Mouse (Mus musculus): ENCODE results near the gene Samd7. TPM values are rescaled to one million over a fixed set of nuclear protein-coding genes. Genes with fewer than 3 reads are reported as not detected.

Samd7 gene
- polyA plus RNA-seq, 1 experiment: not detected

GRCm38 (mm10) chr3:30764877-30765276 is 18.8 kb downstream of the Samd7 start:
- DNase-seq (ENCODE audit: low read depth): no peak

GRCm38 (mm10) chr3:30765311-30766027 is 19.4 kb downstream of the Samd7 start:
- no peak for DNase-seq (ENCODE audit: low read depth)

- no peak for DNase-seq (ENCODE audit: low read depth)
These were observed 20.1 kb downstream of the Samd7 start for GRCm38 (mm10) chr3:30766177-30766576.

- no peak for DNase-seq (ENCODE audit: low read depth)
These were observed 21.2 kb downstream of the Samd7 start for GRCm38 (mm10) chr3:30767271-30767670.

- DNase-seq (ENCODE audit: low read depth): no peak
These were observed 23.8 kb downstream of the Samd7 start for GRCm38 (mm10) chr3:30769755-30770515.

- DNase-seq (ENCODE audit: low read depth): no peak
These were observed 25.5 kb downstream of the Samd7 start for GRCm38 (mm10) chr3:30771560-30771959.

GRCm38 (mm10) chr3:30772631-30773030 is 26.5 kb downstream of the Samd7 start:
- DNase-seq (ENCODE audit: low read depth): no peak

- no peak for DNase-seq (ENCODE audit: low read depth)
These were observed 28.6 kb downstream of the Samd7 start for GRCm38 (mm10) chr3:30774677-30775076.

GRCm38 (mm10) chr3:30777984-30778383 is 31.9 kb downstream of the Samd7 start:
- no peak for DNase-seq (ENCODE audit: low read depth)

GRCm38 (mm10) chr3:30788531-30788930 is 42.4 kb downstream of the Samd7 start:
- DNase-seq (ENCODE audit: low read depth): no peak

GRCm38 (mm10) chr3:30792737-30793402 is 46.8 kb downstream of the Samd7 start, which contains the start of gene Sec62:
Gene Sec62 (plus strand): TSS chr3:30792875.
- DNase-seq (ENCODE audit: low read depth): peak; percentile 27

GRCm38 (mm10) chr3:30793403-30794221 is 47.5 kb downstream of the Samd7 start:
- DNase-seq (ENCODE audit: low read depth): no peak

GRCm38 (mm10) chr3:30802171-30802570 is 56.1 kb downstream of the Samd7 start:
- DNase-seq (ENCODE audit: low read depth): no peak

GRCm38 (mm10) chr3:30812881-30813280 is 66.8 kb downstream of the Samd7 start:
- no peak for DNase-seq (ENCODE audit: low read depth)

Other genes with a start within 250 kb of the Samd7 start
- gene Mecom, start 198.3 kb upstream of the Samd7 start, polyA plus RNA-seq (2012; rRNA removed): 3.5 and 3.7 TPM in 2 replicates
- gene Actrt3, start 146.4 kb upstream of the Samd7 start, polyA plus RNA-seq (2012; rRNA removed): 0.15 TPM in 1 of 2 replicates, not detected in the other
- gene Mynn, start 144.2 kb upstream of the Samd7 start, polyA plus RNA-seq (2012; rRNA removed): 11.1 and 14.6 TPM in 2 replicates
- 0.41 and 0.56 TPM in 2 replicates for gene Lrriq4, start 101.8 kb upstream of the Samd7 start, polyA plus RNA-seq (2012; rRNA removed)
- 0.22 and 0.37 TPM in 2 replicates for gene Lrrc34, start 98.4 kb upstream of the Samd7 start, polyA plus RNA-seq (2012; rRNA removed)
- 0.14 and 0.19 TPM in 2 replicates for gene Lrrc31, start 46.5 kb upstream of the Samd7 start, polyA plus RNA-seq (2012; rRNA removed)
- 20.1 and 27.6 TPM in 2 replicates for gene Sec62, start 46.6 kb downstream of the Samd7 start, polyA plus RNA-seq (2012; rRNA removed)
- gene Gpr160, start 109.7 kb downstream of the Samd7 start, polyA plus RNA-seq (2012; rRNA removed): 12.0 and 13.7 TPM in 2 replicates
- 35.2 and 37.4 TPM in 2 replicates for gene Phc3, start 223.1 kb downstream of the Samd7 start, polyA plus RNA-seq (2012; rRNA removed)
- 32.0 and 33.1 TPM in 2 replicates for gene Prkci, start 249.5 kb downstream of the Samd7 start, polyA plus RNA-seq (2012; rRNA removed)

Measured in gonadal fat pad, adult 2 months (tissue).